Mouse (Mus musculus): ENCODE results near the gene Fgd6.

DNA sequence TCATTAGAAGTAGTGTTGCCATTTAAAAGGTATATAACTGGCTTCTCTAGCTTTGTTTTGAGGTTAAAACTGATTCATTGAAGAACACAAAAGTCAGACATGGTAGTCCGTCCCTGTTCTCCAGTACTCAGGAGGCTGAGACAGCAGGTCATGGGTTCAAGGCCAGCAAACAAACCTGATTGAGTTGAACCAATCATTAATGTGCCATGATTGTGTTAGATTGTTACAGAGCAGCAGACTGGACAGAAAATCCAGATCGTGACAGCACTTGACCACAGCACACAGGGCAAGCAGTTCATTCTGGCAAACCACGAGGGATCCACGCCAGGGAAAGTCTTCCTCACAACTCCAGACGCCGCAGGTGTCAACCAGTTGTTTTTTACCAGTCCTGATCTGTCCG, 126.2 kb downstream of the Fgd6 start:
- TF ChIP-seq POLR2A (IDR thresholded peaks at IDR 0.05; ENCODE audit: insufficient read depth, low read length) (no peak), CTCF (IDR thresholded peaks at IDR 0.05; ENCODE audit: low read depth, low read length) (no peak), EP300 (IDR thresholded peaks at IDR 0.05; ENCODE audit: insufficient read depth, low read depth, low read length) (no peak)

Data from ES-Bruce4 (cell line).